ENCODE assay signal across 8 mouse cellular contexts in genomic region chr17:33955555-33956214, GRCm38 (mm10). TPM values are rescaled to one million over a fixed set of nuclear protein-coding genes. Genes with fewer than 3 reads are reported as not detected.
DNase-seq lines count a peak whose midpoint lies in the region; ATAC-seq and TF ChIP-seq lines count a peak whose summit lies in the region.

TSS of gene Vps52 (plus strand) at chr17:33955812.
TSS of gene Rps18 (minus strand) at chr17:33956001.

- no peak for TF ChIP-seq EP300 in ES-Bruce4 (IDR thresholded peaks at IDR 0.05; ENCODE audit: insufficient read depth, low read depth, low read length)
- TF ChIP-seq EP300 in liver, postnatal 0 days (IDR thresholded peaks at IDR 0.05; ENCODE audit: low read depth) = peak; percentile 74

- peak; percentile 98 for DNase-seq in heart, postnatal 10 days
- DNase-seq in large intestine, adult 2 months (ENCODE audit: low read depth, low spot score) = peak; percentile 85
- DNase-seq in liver, postnatal 0 days = peak; percentile 96
- peak; percentile 95 for DNase-seq in testis, postnatal 10 days (ENCODE audit: low spot score)

- H3K4me2 ChIP-seq in forebrain, embryonic 13.5 days = peak within 1 kb of the TSS; percentile 95
- H3K4me2 ChIP-seq in liver, postnatal 0 days (ENCODE audit: low read depth, low read length) = peak within 1 kb of the TSS; percentile 96
- peak within 1 kb of the TSS; percentile 98 for H3K4me2 ChIP-seq in neural tube, embryonic 14.5 days (ENCODE audit: low read depth, low read length)

- intact Hi-C loops in heart, postnatal 10 days (cut with DNase I) = no loop called here

- H3K4me3 ChIP-seq in ES-Bruce4 (ENCODE audit: low read depth, low read length) = peak within 1 kb of the TSS; percentile 87
- peak within 1 kb of the TSS; percentile 98 for H3K4me3 ChIP-seq in forebrain, embryonic 13.5 days
- peak within 1 kb of the TSS; percentile 83 for H3K4me3 ChIP-seq in liver, postnatal 0 days (ENCODE audit: low read depth, low read length)
- peak within 1 kb of the TSS; percentile 96 for H3K4me3 ChIP-seq in neural tube, embryonic 14.5 days (ENCODE audit: low read depth, low read length)

- TF ChIP-seq CTCF in ES-Bruce4 (IDR thresholded peaks at IDR 0.05; ENCODE audit: low read depth, low read length) = no peak
- peak; percentile 40 for TF ChIP-seq CTCF in liver, postnatal 0 days (IDR thresholded peaks at IDR 0.05; ENCODE audit: low read depth)

- H3K36me3 ChIP-seq in ES-Bruce4 (ENCODE audit: control insufficient read depth, insufficient read depth, low read length, poor library complexity, severe bottlenecking) = peaks cover 34% of the 10 kb centered on the region
- H3K36me3 ChIP-seq in forebrain, embryonic 13.5 days (ENCODE audit: poor library complexity, severe bottlenecking) = peaks cover 64% of the 10 kb centered on the region
- H3K36me3 ChIP-seq in liver, postnatal 0 days (replicated peaks; ENCODE audit: insufficient read depth, low read length) = peaks cover 49% of the 10 kb centered on the region
- H3K36me3 ChIP-seq in neural tube, embryonic 14.5 days (ENCODE audit: control insufficient read depth, insufficient read depth, low read length) = peaks cover 30% of the 10 kb centered on the region

- peak; percentile 95 for TF ChIP-seq POLR2A in ES-Bruce4 (IDR thresholded peaks at IDR 0.05; ENCODE audit: insufficient read depth, low read length)

- peak; percentile 80; the same call in 1 of the 2 replicates for ATAC-seq in cerebellum, adult (ENCODE audit: insufficient number of reproducible peaks, low FRiP score, low TSS enrichment)
- peak; percentile 93 for ATAC-seq in forebrain, embryonic 13.5 days
- peak; percentile 88 for ATAC-seq in liver, postnatal 0 days
- ATAC-seq in neural tube, embryonic 14.5 days (ENCODE audit: low read depth) = peak; percentile 90

- H3K9ac ChIP-seq in ES-Bruce4 (ENCODE audit: low read depth, poor library complexity, severe bottlenecking) = peak within 1 kb of the TSS; percentile 88
- peak within 1 kb of the TSS; percentile 98 for H3K9ac ChIP-seq in forebrain, embryonic 13.5 days
- peak within 1 kb of the TSS; percentile 92 for H3K9ac ChIP-seq in liver, postnatal 0 days (replicated peaks)
- peak within 1 kb of the TSS; percentile 91 for H3K9ac ChIP-seq in neural tube, embryonic 14.5 days (replicated peaks; ENCODE audit: low read depth, low read length)

- WGBS in forebrain, embryonic 13.5 days = 0% methylated on average over 50 of the region's 50 CpGs
- WGBS in large intestine, adult 2 months = under 1% methylated on average over 50 of the region's 50 CpGs
- 0% methylated on average over 50 of the region's 50 CpGs for WGBS in liver, postnatal 0 days (ENCODE audit: insufficient replicate concordance)
- WGBS in neural tube, embryonic 14.5 days = under 1% methylated on average over 50 of the region's 50 CpGs

- no peaks in the 10 kb centered on the region for H3K27me3 ChIP-seq in ES-Bruce4 (ENCODE audit: control insufficient read depth, insufficient read depth, low read length, poor library complexity, severe bottlenecking)
- H3K27me3 ChIP-seq in forebrain, embryonic 13.5 days = no peaks in the 10 kb centered on the region
- H3K27me3 ChIP-seq in liver, postnatal 0 days (ENCODE audit: insufficient read depth, low read length) = no peaks in the 10 kb centered on the region
- no peaks in the 10 kb centered on the region for H3K27me3 ChIP-seq in neural tube, embryonic 14.5 days (ENCODE audit: control insufficient read depth, insufficient read depth, low read length)

- H3K27ac ChIP-seq in ES-Bruce4 (ENCODE audit: insufficient read depth, low read length) = peak within 1 kb of the TSS; percentile 56
- H3K27ac ChIP-seq in forebrain, embryonic 13.5 days = peak within 1 kb of the TSS; percentile 92
- H3K27ac ChIP-seq in liver, postnatal 0 days (ENCODE audit: low read depth) = peak within 1 kb of the TSS; percentile 93
- peak within 1 kb of the TSS; percentile 91 for H3K27ac ChIP-seq in neural tube, embryonic 14.5 days (ENCODE audit: low read depth, low read length)

- no peaks in the 10 kb centered on the region for H3K4me1 ChIP-seq in ES-Bruce4 (ENCODE audit: control insufficient read depth, insufficient read depth, low read length)
- H3K4me1 ChIP-seq in forebrain, embryonic 13.5 days = peaks cover 57% of the 10 kb centered on the region
- H3K4me1 ChIP-seq in liver, postnatal 0 days (ENCODE audit: insufficient read depth) = peaks cover 36% of the 10 kb centered on the region
- H3K4me1 ChIP-seq in neural tube, embryonic 14.5 days (ENCODE audit: control insufficient read depth, insufficient read depth, low read length) = peaks cover 31% of the 10 kb centered on the region

- no peaks in the 10 kb centered on the region for H3K9me3 ChIP-seq in ES-Bruce4 (replicated peaks; ENCODE audit: control insufficient read depth, insufficient read depth, low read length, poor library complexity, severe bottlenecking)
- no peaks in the 10 kb centered on the region for H3K9me3 ChIP-seq in forebrain, embryonic 13.5 days (replicated peaks)
- H3K9me3 ChIP-seq in liver, postnatal 0 days (ENCODE audit: low read length) = no peaks in the 10 kb centered on the region
- H3K9me3 ChIP-seq in neural tube, embryonic 14.5 days (ENCODE audit: control insufficient read depth, low read length) = no peaks in the 10 kb centered on the region

RNA-seq across cellular contexts. Expression of gene Vps52, which starts in this region (rescaled TPM):
- 18.3 and 19.0 TPM in 2 replicates for polyA plus RNA-seq in ES-Bruce4 (2011; ENCODE audit: insufficient read depth, insufficient read length, low read depth, missing spikeins)
- polyA plus RNA-seq in forebrain, embryonic 13.5 days (2015; fragmentation: Nextera tagmentation; extraction: Ambion mirVana) = 58.6 and 61.4 TPM in 2 replicates
- total RNA-seq in heart, postnatal 10 days (2021) = 10 to 100 TPM; 36.3 to 36.8 TPM
- 44.6 and 59.1 TPM in 2 replicates for polyA plus RNA-seq in large intestine, adult 2 months (2012; rRNA removed)
- 12.5 and 13.4 TPM in 2 replicates for polyA plus RNA-seq in liver, postnatal 0 days (2015; fragmentation: Nextera tagmentation; extraction: Ambion mirVana)
- polyA plus RNA-seq in neural tube, embryonic 14.5 days (2014; fragmentation: Nextera tagmentation; extraction: Ambion mirVana) = 57.9 and 59.9 TPM in 2 replicates

RNA-seq across cellular contexts. Expression of gene Rps18, which starts in this region (rescaled TPM):
- polyA plus RNA-seq in ES-Bruce4 (2011; ENCODE audit: insufficient read depth, insufficient read length, low read depth, missing spikeins) = 2,174 TPM in 2 replicates
- polyA plus RNA-seq in forebrain, embryonic 13.5 days (2015; fragmentation: Nextera tagmentation; extraction: Ambion mirVana) = 1,165 and 1,184 TPM in 2 replicates
- 100 to 1,000 TPM; 566 to 572 TPM for total RNA-seq in heart, postnatal 10 days (2021)
- 617 and 700 TPM in 2 replicates for polyA plus RNA-seq in large intestine, adult 2 months (2012; rRNA removed)
- polyA plus RNA-seq in liver, postnatal 0 days (2015; fragmentation: Nextera tagmentation; extraction: Ambion mirVana) = 1,510 and 1,549 TPM in 2 replicates
- 825 and 874 TPM in 2 replicates for polyA plus RNA-seq in neural tube, embryonic 14.5 days (2014; fragmentation: Nextera tagmentation; extraction: Ambion mirVana)

Comparison
In these comparisons a context has a peak if more than half of its experiments do, and no peak if none do; other contexts are left out.
1. Peak in every context shown above with its lines: DNase-seq, ATAC-seq, H3K4me3 ChIP-seq and H3K27ac ChIP-seq.